Mouse (Mus musculus): ENCODE data around the gene Tssc4.

The Tssc4 gene

GRCm38 (mm10) chr7:143044826-143045206 lies 24.2 kb upstream of the Tssc4 start:
- no peak for DNase-seq (ENCODE audit: low read depth, low spot score)

- DNase-seq (ENCODE audit: low read depth, low spot score): no peak
These were observed 22.7 kb upstream of the Tssc4 start for GRCm38 (mm10) chr7:143046358-143046757.

- DNase-seq (ENCODE audit: low read depth, low spot score): no peak
These were observed 19.7 kb upstream of the Tssc4 start for GRCm38 (mm10) chr7:143049331-143049730.

GRCm38 (mm10) chr7:143049841-143050816 lies 18.9 kb upstream of the Tssc4 start:
- DNase-seq (ENCODE audit: low read depth, low spot score): peak; percentile 68

- DNase-seq (ENCODE audit: low read depth, low spot score): no peak
These were observed 17.7 kb upstream of the Tssc4 start for GRCm38 (mm10) chr7:143051316-143051715.

- DNase-seq (ENCODE audit: low read depth, low spot score): peak; percentile 69
These were observed 16.4 kb upstream of the Tssc4 start, which contains the start of gene Cd81 for GRCm38 (mm10) chr7:143052626-143053007. TSS of gene Cd81 (plus strand) at chr7:143052739.

- DNase-seq (ENCODE audit: low read depth, low spot score): peak; percentile 57
These were observed 15.8 kb upstream of the Tssc4 start for GRCm38 (mm10) chr7:143053008-143053899.

- DNase-seq (ENCODE audit: low read depth, low spot score): no peak
These were observed 15.0 kb upstream of the Tssc4 start for GRCm38 (mm10) chr7:143053961-143054611.

- no peak for DNase-seq (ENCODE audit: low read depth, low spot score)
These were observed 14.5 kb upstream of the Tssc4 start for GRCm38 (mm10) chr7:143054612-143054965.

- DNase-seq (ENCODE audit: low read depth, low spot score): no peak
These were observed 14.0 kb upstream of the Tssc4 start for GRCm38 (mm10) chr7:143055001-143055400.

GRCm38 (mm10) chr7:143055499-143056186 lies 13.4 kb upstream of the Tssc4 start:
- DNase-seq (ENCODE audit: low read depth, low spot score): no peak

GRCm38 (mm10) chr7:143057023-143057422 lies 12.0 kb upstream of the Tssc4 start:
- no peak for DNase-seq (ENCODE audit: low read depth, low spot score)

- no peak for DNase-seq (ENCODE audit: low read depth, low spot score)
These were observed 11.3 kb upstream of the Tssc4 start for GRCm38 (mm10) chr7:143057667-143058220.

GRCm38 (mm10) chr7:143058221-143058697 lies 10.8 kb upstream of the Tssc4 start:
- no peak for DNase-seq (ENCODE audit: low read depth, low spot score)

GRCm38 (mm10) chr7:143059202-143059870 lies 9.7 kb upstream of the Tssc4 start:
- DNase-seq (ENCODE audit: low read depth, low spot score): no peak

- DNase-seq (ENCODE audit: low read depth, low spot score): peak; percentile 45
These were observed 6.3 kb upstream of the Tssc4 start for GRCm38 (mm10) chr7:143062704-143063103.

GRCm38 (mm10) chr7:143064226-143064625 lies 4.8 kb upstream of the Tssc4 start:
- no peak for DNase-seq (ENCODE audit: low read depth, low spot score)

- DNase-seq (ENCODE audit: low read depth, low spot score): no peak
These were observed 3.4 kb upstream of the Tssc4 start for GRCm38 (mm10) chr7:143065692-143066091.

GRCm38 (mm10) chr7:143067469-143067868 lies 1.6 kb upstream of the Tssc4 start:
- DNase-seq (ENCODE audit: low read depth, low spot score): no peak

- DNase-seq (ENCODE audit: low read depth, low spot score): peak; percentile 54
These were observed 1.2 kb upstream of the Tssc4 start for GRCm38 (mm10) chr7:143067897-143068296.
